Mouse (Mus musculus): ENCODE measurements around the gene Rnf11. TPM values are rescaled to one million over a fixed set of nuclear protein-coding genes. Genes with fewer than 3 reads are reported as not detected.
A peak's percentile ranks its signal among the peaks of the same experiment; 100 is the strongest.

Rnf11 gene
- polyA plus RNA-seq, 1 experiment from 2014 or later: 40.3 TPM

GRCm38 (mm10) chr4:109430854-109431253 lies 53.7 kb downstream of the Rnf11 start:
- ATAC-seq (ENCODE audit: insufficient number of reproducible peaks, insufficient read depth, low FRiP score, low read depth): peak; percentile 76; the same call in 1 of the 2 replicates
- H3K36me3 ChIP-seq (ENCODE audit: control insufficient read depth, insufficient read depth, low read length): no peaks in the 10 kb centered on the region
- no peak overlapping the region for H3K4me2 ChIP-seq (replicated peaks; ENCODE audit: low read depth, low read length)
- no peaks in the 10 kb centered on the region for H3K4me1 ChIP-seq (ENCODE audit: control insufficient read depth, insufficient read depth, low read length)
- no peak overlapping the region for H3K27ac ChIP-seq (ENCODE audit: low read length)
- no peak overlapping the region for H3K9ac ChIP-seq (replicated peaks; ENCODE audit: low read depth, low read length)
- no peaks in the 10 kb centered on the region for H3K27me3 ChIP-seq (ENCODE audit: control insufficient read depth, insufficient read depth, low read length)
- no peak overlapping the region for H3K4me3 ChIP-seq (ENCODE audit: low read depth, low read length)
- H3K9me3 ChIP-seq (ENCODE audit: control insufficient read depth, low read depth, low read length): no peaks in the 10 kb centered on the region
- 49% methylated on average over 13 of the region's 13 CpGs for WGBS

GRCm38 (mm10) chr4:109430250-109430649 lies 54.3 kb downstream of the Rnf11 start:
- no peak overlapping the region for H3K27ac ChIP-seq (ENCODE audit: low read length)
- no peak for ATAC-seq (ENCODE audit: insufficient number of reproducible peaks, insufficient read depth, low FRiP score, low read depth)
- H3K4me1 ChIP-seq (ENCODE audit: control insufficient read depth, insufficient read depth, low read length): no peaks in the 10 kb centered on the region
- no peak overlapping the region for H3K4me3 ChIP-seq (ENCODE audit: low read depth, low read length)
- H3K36me3 ChIP-seq (ENCODE audit: control insufficient read depth, insufficient read depth, low read length): no peaks in the 10 kb centered on the region
- no peak overlapping the region for H3K9ac ChIP-seq (replicated peaks; ENCODE audit: low read depth, low read length)
- H3K4me2 ChIP-seq (replicated peaks; ENCODE audit: low read depth, low read length): no peak overlapping the region
- WGBS: 93% methylated on average over 7 of the region's 7 CpGs
- no peaks in the 10 kb centered on the region for H3K27me3 ChIP-seq (ENCODE audit: control insufficient read depth, insufficient read depth, low read length)
- no peaks in the 10 kb centered on the region for H3K9me3 ChIP-seq (ENCODE audit: control insufficient read depth, low read depth, low read length)

- no peaks in the 10 kb centered on the region for H3K4me1 ChIP-seq (ENCODE audit: control insufficient read depth, insufficient read depth, low read length)
- H3K27me3 ChIP-seq (ENCODE audit: control insufficient read depth, insufficient read depth, low read length): no peaks in the 10 kb centered on the region
- H3K4me3 ChIP-seq (ENCODE audit: low read depth, low read length): no peak overlapping the region
- ATAC-seq (ENCODE audit: insufficient number of reproducible peaks, insufficient read depth, low FRiP score, low read depth): no peak
- 57% methylated on average over 1 of the region's 1 CpGs for WGBS
- H3K36me3 ChIP-seq (ENCODE audit: control insufficient read depth, insufficient read depth, low read length): no peaks in the 10 kb centered on the region
- H3K27ac ChIP-seq (ENCODE audit: low read length): no peak overlapping the region
- H3K9ac ChIP-seq (replicated peaks; ENCODE audit: low read depth, low read length): no peak overlapping the region
- H3K9me3 ChIP-seq (ENCODE audit: control insufficient read depth, low read depth, low read length): no peaks in the 10 kb centered on the region
- no peak overlapping the region for H3K4me2 ChIP-seq (replicated peaks; ENCODE audit: low read depth, low read length)
Observed at GRCm38 (mm10) chr4:109427058-109427457, 57.5 kb downstream of the Rnf11 start.

GRCm38 (mm10) chr4:109423438-109423837 lies 61.1 kb downstream of the Rnf11 start:
- Histone ChIP-seq H3K9ac (replicated peaks; ENCODE audit: low read depth, low read length) (no peak overlapping the region), H3K27me3 (ENCODE audit: control insufficient read depth, insufficient read depth, low read length) (no peaks in the 10 kb centered on the region), H3K9me3 (ENCODE audit: control insufficient read depth, low read depth, low read length) (no peaks in the 10 kb centered on the region), H3K27ac (ENCODE audit: low read length) (no peak overlapping the region), H3K4me1 (ENCODE audit: control insufficient read depth, insufficient read depth, low read length) (no peaks in the 10 kb centered on the region), H3K4me2 (replicated peaks; ENCODE audit: low read depth, low read length) (no peak overlapping the region), H3K36me3 (ENCODE audit: control insufficient read depth, insufficient read depth, low read length) (no peaks in the 10 kb centered on the region), H3K4me3 (ENCODE audit: low read depth, low read length) (no peak overlapping the region)
- ATAC-seq (ENCODE audit: insufficient number of reproducible peaks, insufficient read depth, low FRiP score, low read depth): no peak
- WGBS: 61% methylated on average over 2 of the region's 2 CpGs

- H3K9ac ChIP-seq (replicated peaks; ENCODE audit: low read depth, low read length): no peak overlapping the region
- H3K4me3 ChIP-seq (ENCODE audit: low read depth, low read length): no peak overlapping the region
- H3K9me3 ChIP-seq (ENCODE audit: control insufficient read depth, low read depth, low read length): no peaks in the 10 kb centered on the region
- no peaks in the 10 kb centered on the region for H3K27me3 ChIP-seq (ENCODE audit: control insufficient read depth, insufficient read depth, low read length)
- no peaks in the 10 kb centered on the region for H3K4me1 ChIP-seq (ENCODE audit: control insufficient read depth, insufficient read depth, low read length)
- no peak overlapping the region for H3K27ac ChIP-seq (ENCODE audit: low read length)
- H3K4me2 ChIP-seq (replicated peaks; ENCODE audit: low read depth, low read length): no peak overlapping the region
- 79% methylated on average over 6 of the region's 6 CpGs for WGBS
- H3K36me3 ChIP-seq (ENCODE audit: control insufficient read depth, insufficient read depth, low read length): no peaks in the 10 kb centered on the region
- ATAC-seq (ENCODE audit: insufficient number of reproducible peaks, insufficient read depth, low FRiP score, low read depth): no peak
Observed at GRCm38 (mm10) chr4:109422436-109422835, 62.1 kb downstream of the Rnf11 start.

GRCm38 (mm10) chr4:109421608-109422007 lies 62.9 kb downstream of the Rnf11 start:
- WGBS: 83% methylated on average over 7 of the region's 7 CpGs

GRCm38 (mm10) chr4:109420138-109420795 lies 64.3 kb downstream of the Rnf11 start:
- ATAC-seq (ENCODE audit: insufficient number of reproducible peaks, insufficient read depth, low FRiP score, low read depth): peak; percentile 43; the same call in 1 of the 2 replicates
- Histone ChIP-seq H3K36me3 (ENCODE audit: control insufficient read depth, insufficient read depth, low read length) (no peaks in the 10 kb centered on the region), H3K27me3 (ENCODE audit: control insufficient read depth, insufficient read depth, low read length) (no peaks in the 10 kb centered on the region), H3K9me3 (ENCODE audit: control insufficient read depth, low read depth, low read length) (no peaks in the 10 kb centered on the region), H3K4me1 (ENCODE audit: control insufficient read depth, insufficient read depth, low read length) (no peaks in the 10 kb centered on the region), H3K4me3 (ENCODE audit: low read depth, low read length) (no peak overlapping the region), H3K27ac (ENCODE audit: low read length) (no peak overlapping the region), H3K4me2 (replicated peaks; ENCODE audit: low read depth, low read length) (no peak overlapping the region), H3K9ac (replicated peaks; ENCODE audit: low read depth, low read length) (no peak overlapping the region)
- 65% methylated on average over 8 of the region's 8 CpGs for WGBS

More at GRCm38 (mm10) chr4:109421608-109422007, 62.9 kb downstream of the Rnf11 start:
- Histone ChIP-seq H3K9me3 (ENCODE audit: control insufficient read depth, low read depth, low read length) (no peaks in the 10 kb centered on the region), H3K4me1 (ENCODE audit: control insufficient read depth, insufficient read depth, low read length) (no peaks in the 10 kb centered on the region), H3K27ac (ENCODE audit: low read length) (no peak overlapping the region), H3K4me2 (replicated peaks; ENCODE audit: low read depth, low read length) (no peak overlapping the region), H3K4me3 (ENCODE audit: low read depth, low read length) (no peak overlapping the region), H3K9ac (replicated peaks; ENCODE audit: low read depth, low read length) (no peak overlapping the region), H3K36me3 (ENCODE audit: control insufficient read depth, insufficient read depth, low read length) (no peaks in the 10 kb centered on the region), H3K27me3 (ENCODE audit: control insufficient read depth, insufficient read depth, low read length) (no peaks in the 10 kb centered on the region)
- ATAC-seq (ENCODE audit: insufficient number of reproducible peaks, insufficient read depth, low FRiP score, low read depth): no peak

GRCm38 (mm10) chr4:109419563-109419962 lies 65.0 kb downstream of the Rnf11 start:
- H3K4me2 ChIP-seq (replicated peaks; ENCODE audit: low read depth, low read length): no peak overlapping the region
- H3K9me3 ChIP-seq (ENCODE audit: control insufficient read depth, low read depth, low read length): no peaks in the 10 kb centered on the region
- no peaks in the 10 kb centered on the region for H3K36me3 ChIP-seq (ENCODE audit: control insufficient read depth, insufficient read depth, low read length)
- H3K4me1 ChIP-seq (ENCODE audit: control insufficient read depth, insufficient read depth, low read length): no peaks in the 10 kb centered on the region
- H3K9ac ChIP-seq (replicated peaks; ENCODE audit: low read depth, low read length): no peak overlapping the region
- no peak overlapping the region for H3K27ac ChIP-seq (ENCODE audit: low read length)
- no peak overlapping the region for H3K4me3 ChIP-seq (ENCODE audit: low read depth, low read length)
- ATAC-seq (ENCODE audit: insufficient number of reproducible peaks, insufficient read depth, low FRiP score, low read depth): no peak
- WGBS: 85% methylated on average over 4 of the region's 4 CpGs
- no peaks in the 10 kb centered on the region for H3K27me3 ChIP-seq (ENCODE audit: control insufficient read depth, insufficient read depth, low read length)

GRCm38 (mm10) chr4:109419017-109419416 lies 65.5 kb downstream of the Rnf11 start:
- Histone ChIP-seq H3K9me3 (ENCODE audit: control insufficient read depth, low read depth, low read length) (no peaks in the 10 kb centered on the region), H3K4me2 (replicated peaks; ENCODE audit: low read depth, low read length) (no peak overlapping the region), H3K36me3 (ENCODE audit: control insufficient read depth, insufficient read depth, low read length) (no peaks in the 10 kb centered on the region), H3K4me3 (ENCODE audit: low read depth, low read length) (no peak overlapping the region), H3K4me1 (ENCODE audit: control insufficient read depth, insufficient read depth, low read length) (no peaks in the 10 kb centered on the region), H3K27ac (ENCODE audit: low read length) (no peak overlapping the region), H3K27me3 (ENCODE audit: control insufficient read depth, insufficient read depth, low read length) (no peaks in the 10 kb centered on the region), H3K9ac (replicated peaks; ENCODE audit: low read depth, low read length) (no peak overlapping the region)
- no peak for ATAC-seq (ENCODE audit: insufficient number of reproducible peaks, insufficient read depth, low FRiP score, low read depth)
- WGBS: 38% methylated on average over 3 of the region's 3 CpGs

Data from stomach, embryonic 14.5 days (tissue).